Mouse (Mus musculus) cortical plate, adult 2 months (tissue): ENCODE measurements around the gene Cd180. TPM values are rescaled to one million over a fixed set of nuclear protein-coding genes. Genes with fewer than 3 reads are reported as not detected.

Experiments
- H3K27ac ChIP-seq: fragments of 200-500 bp; 2 replicates; pipeline ENCODE4 v1.5.1; 2012; ENCODE audit warnings: low read length, control low read depth, inconsistent platforms; ENCODE audit not compliant: insufficient read depth
- H3K4me1 ChIP-seq: fragments of 200-500 bp; 2 replicates; pipeline ENCODE4 v1.6.1; 2011; ENCODE audit warnings: low read length; ENCODE audit not compliant: control insufficient read depth, insufficient read depth
- H3K4me3 ChIP-seq: fragments of 200-500 bp; 2 replicates; pipeline ENCODE4 v1.5.1; 2011; ENCODE audit warnings: mild to moderate bottlenecking, low read length, control low read depth; ENCODE audit not compliant: insufficient read depth
- CTCF ChIP-seq: fragments of 200-500 bp; IDR thresholded peaks from 2 replicates; pipeline ENCODE4 v1.5.1; 2011; ENCODE audit warnings: mild to moderate bottlenecking, control low read depth, low read length; ENCODE audit not compliant: insufficient read depth; ENCODE audit errors: extremely low read depth
- POLR2A ChIP-seq: fragments of 200-500 bp; IDR thresholded peaks from 2 replicates; pipeline ENCODE4 v1.6.1; 2011; ENCODE audit warnings: mild to moderate bottlenecking, low read length, control low read depth; ENCODE audit not compliant: insufficient read depth; ENCODE audit errors: extremely low read depth
- polyA plus RNA-seq: library from polyadenylated mRNA; depleted of rRNA; stranded (reverse); fragments of >200 nt; gene quantifications from 2 replicates; pipeline ENCODE4 v1.2.3, GENCODE M21; 2012

Gene Cd180
- polyA plus RNA-seq, 1 experiment, result 1.9 TPM

- H3K4me1 ChIP-seq, result no peaks in the 10 kb centered on the region
- H3K4me3 ChIP-seq, result no peak overlapping the region
- H3K27ac ChIP-seq, result no peak overlapping the region
- no peak for TF ChIP-seq POLR2A
- no peak for TF ChIP-seq CTCF
Observed at GRCm38 (mm10) chr13:102770194-102770593, 76.8 kb downstream of the Cd180 start.

- no peak overlapping the region for H3K27ac ChIP-seq
- no peaks in the 10 kb centered on the region for H3K4me1 ChIP-seq
- no peak overlapping the region for H3K4me3 ChIP-seq
- TF ChIP-seq CTCF, result no peak
- TF ChIP-seq POLR2A, result no peak
Observed at GRCm38 (mm10) chr13:102773169-102773568, 79.8 kb downstream of the Cd180 start.

- Histone ChIP-seq H3K4me3 (no peak overlapping the region), H3K4me1 (no peaks in the 10 kb centered on the region), H3K27ac (no peak overlapping the region)
- TF ChIP-seq POLR2A, result no peak
- no peak for TF ChIP-seq CTCF
Observed at GRCm38 (mm10) chr13:102774786-102775201, 81.4 kb downstream of the Cd180 start.

- no peaks in the 10 kb centered on the region for H3K4me1 ChIP-seq
- H3K27ac ChIP-seq, result no peak overlapping the region
- no peak overlapping the region for H3K4me3 ChIP-seq
- TF ChIP-seq POLR2A, result no peak
- TF ChIP-seq CTCF, result no peak
Observed at GRCm38 (mm10) chr13:102775506-102775905, 82.1 kb downstream of the Cd180 start.

- no peak overlapping the region for H3K4me3 ChIP-seq
- no peak overlapping the region for H3K27ac ChIP-seq
- TF ChIP-seq CTCF (no peak), POLR2A (no peak)
- H3K4me1 ChIP-seq, result peaks cover 2% of the 10 kb centered on the region; the same call in 1 of the 2 replicates
Observed at GRCm38 (mm10) chr13:102778859-102779258, 85.5 kb downstream of the Cd180 start.

- no peak overlapping the region for H3K4me3 ChIP-seq
- no peak for TF ChIP-seq POLR2A
- peaks cover 2% of the 10 kb centered on the region; the same call in 1 of the 2 replicates for H3K4me1 ChIP-seq
- H3K27ac ChIP-seq, result no peak overlapping the region
Observed at GRCm38 (mm10) chr13:102779275-102779674, 85.9 kb downstream of the Cd180 start.

- Histone ChIP-seq H3K4me3 (no peak overlapping the region), H3K27ac (no peak overlapping the region), H3K4me1 (peaks cover 3% of the 10 kb centered on the region)
- TF ChIP-seq POLR2A, result no peak
Observed at GRCm38 (mm10) chr13:102783531-102784310, 90.4 kb downstream of the Cd180 start.

GRCm38 (mm10) chr13:102786666-102787230, 93.4 kb downstream of the Cd180 start:
- Histone ChIP-seq H3K4me3 (no peak overlapping the region), H3K27ac (no peak overlapping the region), H3K4me1 (peaks cover 3% of the 10 kb centered on the region)
- TF ChIP-seq POLR2A (no peak), CTCF (no peak)
